Mouse (Mus musculus) MEL (cell line): ENCODE data around the gene Btd. TPM values are rescaled to one million over a fixed set of nuclear protein-coding genes. Genes with fewer than 3 reads are reported as not detected.

ENCODE experiments used
- DNase-seq: peaks from one replicate; pipeline ENCODE4 v3.0.0; 2011; ENCODE audit warnings: low read depth, low spot score
- H3K27ac ChIP-seq: 2 replicates; pipeline ENCODE4 v1.5.1; 2012; ENCODE audit warnings: low read depth, mild to moderate bottlenecking, control low read depth, low read length, moderate library complexity; ENCODE audit not compliant: control insufficient read depth
- H3K27me3 ChIP-seq, 2 experiments: fragments of 150-350 bp in 1 of 2; sonication (generic) in 1 of 2; 2 replicates each; pipeline ENCODE4 v1.6.1; 2012; ENCODE audit warnings: low read length in 2 of 2, mild to moderate bottlenecking in 2 of 2, improper control_type of control experiment in 1 of 2, moderate library complexity in 1 of 2; ENCODE audit not compliant: insufficient read depth in 2 of 2, control insufficient read depth in 1 of 2
- H3K36me3 ChIP-seq, 2 experiments: 2 replicates each; pipeline ENCODE4 v1.6.1; 2012 to 2014; ENCODE audit warnings: low read length in 2 of 2, improper control_type of control experiment in 1 of 2, inconsistent platforms in 1 of 2, mild to moderate bottlenecking in 1 of 2; ENCODE audit not compliant: insufficient read depth in 2 of 2, control insufficient read depth in 1 of 2
- H3K4me1 ChIP-seq, 2 experiments: fragments of 150-350 bp in 1 of 2; sonication (generic) in 1 of 2; 2 replicates each; pipeline ENCODE4 v1.6.1; 2012; ENCODE audit warnings: low read length in 2 of 2, improper control_type of control experiment in 1 of 2, mild to moderate bottlenecking in 1 of 2; ENCODE audit not compliant: insufficient read depth in 2 of 2, control insufficient read depth in 1 of 2
- H3K4me3 ChIP-seq, 2 experiments: fragments of 150-350 bp in 1 of 2; sonication (generic) in 1 of 2; 2 replicates each; pipeline ENCODE4 v1.5.1; 2012; ENCODE audit warnings: low read depth in 2 of 2, low read length in 2 of 2, mild to moderate bottlenecking in 2 of 2, moderate library complexity in 2 of 2, control low read depth in 1 of 2, improper control_type of control experiment in 1 of 2; ENCODE audit not compliant: control insufficient read depth in 1 of 2, insufficient read depth in 1 of 2
- H3K79me2 ChIP-seq: 2 replicates; pipeline ENCODE4 v1.6.1; 2012; ENCODE audit warnings: mild to moderate bottlenecking, low read length, moderate library complexity; ENCODE audit not compliant: control insufficient read depth, poor library complexity, insufficient read depth
- H3K9ac ChIP-seq: 2 replicates; pipeline ENCODE4 v1.6.1; 2012; ENCODE audit warnings: low read depth, mild to moderate bottlenecking, control low read depth, low read length, moderate library complexity; ENCODE audit not compliant: control insufficient read depth, poor library complexity, severe bottlenecking
- H3K9me3 ChIP-seq: fragments of 150-350 bp; sonication (generic); replicated peaks from 2 replicates; pipeline ENCODE4 v1.6.1; 2012; ENCODE audit warnings: mild to moderate bottlenecking, low read length, improper control_type of control experiment, moderate library complexity; ENCODE audit not compliant: insufficient read depth
- BHLHE40 ChIP-seq: IDR thresholded peaks from 2 replicates; pipeline ENCODE4 v1.6.1; 2012; ENCODE audit warnings: low read depth, mild to moderate bottlenecking, inconsistent platforms, low read length, improper control_type of control experiment, borderline replicate concordance
- CHD1 ChIP-seq: IDR thresholded peaks from 2 replicates; pipeline ENCODE4 v1.6.1; 2012; ENCODE audit warnings: low read depth, mild to moderate bottlenecking, inconsistent platforms, low read length, improper control_type of control experiment
- CHD2 ChIP-seq: IDR thresholded peaks from 2 replicates; pipeline ENCODE4 v1.6.1; 2011; ENCODE audit warnings: low read length, improper control_type of control experiment
- E2F4 ChIP-seq: IDR thresholded peaks from 2 replicates; pipeline ENCODE4 v1.6.1; 2011; ENCODE audit warnings: low read depth, low read length, improper control_type of control experiment, borderline replicate concordance
- ELF1 ChIP-seq: IDR thresholded peaks from 2 replicates; pipeline ENCODE4 v1.6.1; 2014; ENCODE audit warnings: low read depth, mild to moderate bottlenecking, inconsistent platforms, low read length, improper control_type of control experiment, moderate library complexity
- GABPA ChIP-seq: IDR thresholded peaks from 2 replicates; pipeline ENCODE4 v1.6.1; 2012; ENCODE audit warnings: low read depth, mild to moderate bottlenecking, inconsistent platforms, low read length, improper control_type of control experiment, moderate library complexity
- MAX ChIP-seq: IDR thresholded peaks from 2 replicates; pipeline ENCODE4 v1.6.1; 2011; ENCODE audit warnings: low read length, improper control_type of control experiment
- MXI1 ChIP-seq: IDR thresholded peaks from 2 replicates; pipeline ENCODE4 v1.6.1; 2011; ENCODE audit warnings: mild to moderate bottlenecking, low read depth, low read length, improper control_type of control experiment
- NELFE ChIP-seq: IDR thresholded peaks from 2 replicates; pipeline ENCODE4 v1.6.1; 2011; ENCODE audit warnings: low read depth, low read length, improper control_type of control experiment
- NRF1 ChIP-seq: IDR thresholded peaks from 2 replicates; pipeline ENCODE4 v1.6.1; 2014; ENCODE audit warnings: low read depth, mild to moderate bottlenecking, inconsistent platforms, low read length, improper control_type of control experiment, moderate library complexity; ENCODE audit not compliant: poor library complexity, insufficient read depth, severe bottlenecking
- POLR2AphosphoS5 ChIP-seq: IDR thresholded peaks from 2 replicates; pipeline ENCODE4 v1.6.1; 2012; ENCODE audit warnings: low read depth, borderline replicate concordance, mild to moderate bottlenecking, inconsistent platforms, low read length, moderate library complexity, mixed read lengths
- RAD21 ChIP-seq: IDR thresholded peaks from 2 replicates; pipeline ENCODE4 v1.6.1; 2011; ENCODE audit warnings: mild to moderate bottlenecking, low read depth, low read length, improper control_type of control experiment
- SMC3 ChIP-seq: IDR thresholded peaks from 2 replicates; pipeline ENCODE4 v1.6.1; 2011; ENCODE audit warnings: low read depth, low read length, improper control_type of control experiment
- UBTF ChIP-seq: IDR thresholded peaks from 2 replicates; pipeline ENCODE4 v1.6.1; 2012; ENCODE audit warnings: low read depth, mild to moderate bottlenecking, inconsistent platforms, low read length, improper control_type of control experiment, moderate library complexity, borderline replicate concordance; ENCODE audit not compliant: insufficient read depth
- USF1 ChIP-seq: IDR thresholded peaks from 2 replicates; pipeline ENCODE4 v1.6.1; 2014; ENCODE audit warnings: low read depth, mild to moderate bottlenecking, inconsistent platforms, low read length, improper control_type of control experiment, moderate library complexity
- ZC3H11A ChIP-seq: IDR thresholded peaks from 2 replicates; pipeline ENCODE4 v1.6.1; 2012; ENCODE audit warnings: low read depth, mild to moderate bottlenecking, inconsistent platforms, low read length, improper control_type of control experiment
- ZNF384 ChIP-seq: IDR thresholded peaks from 2 replicates; pipeline ENCODE4 v1.6.1; 2012; ENCODE audit warnings: low read depth, mild to moderate bottlenecking, inconsistent platforms, low read length, improper control_type of control experiment
- polyA plus RNA-seq, 2 experiments: library from polyadenylated mRNA; stranded (reverse) in 1 of 2; unstranded in 1 of 2; fragments of >175 nt in 1 of 2; fragments of >200 nt in 1 of 2; gene quantifications; 2 replicates each; pipeline versions ENCODE4 v1.2.1 to v1.2.4; 2012; ENCODE audit warnings: low replicate concordance in 2 of 2, low read depth in 1 of 2; ENCODE audit not compliant: insufficient read length in 2 of 2, insufficient read depth in 1 of 2, missing spikeins in 1 of 2
- total RNA-seq: library from RNA; depleted of rRNA; stranded (reverse); fragments of 300-350 nt; gene quantifications from 2 replicates; pipeline ENCODE4 v1.2.3, GENCODE M21; 2012

Gene Btd
- total and polyA plus RNA-seq, 3 experiments, result 7.2 to 12.9 TPM; not detected in 1

GRCm38 (mm10) chr14:31664903-31665565 lies 24.2 kb downstream of the Btd start (continued):
- TF ChIP-seq MAX (no peak; the same call in 1 of the 2 replicates), BHLHE40 (no peak)

- peak overlapping the region; percentile 47 for H3K9ac ChIP-seq
- no peak overlapping the region; a peak in 2 of 4 replicates for H3K4me3 ChIP-seq
- H3K27ac ChIP-seq, result peak overlapping the region; percentile 89
- H3K4me1 ChIP-seq, result peaks cover 22 to 43% of the 10 kb centered on the region in 2 experiments
- H3K9me3 ChIP-seq, result no peaks in the 10 kb centered on the region
- H3K36me3 ChIP-seq, result peaks cover 0 to 33% of the 10 kb centered on the region in 2 experiments; a peak in 3 of 4 replicates
- no peaks in the 10 kb centered on the region for H3K79me2 ChIP-seq
- TF ChIP-seq UBTF, result no peak
- no peak for TF ChIP-seq CHD2
- TF ChIP-seq CHD1, result no peak
- TF ChIP-seq NELFE, result no peak
- no peak for TF ChIP-seq ZC3H11A
- no peak for TF ChIP-seq ELF1
- TF ChIP-seq MAX, result no peak
- TF ChIP-seq ZNF384, result no peak
- TF ChIP-seq NRF1, result no peak
- no peak for TF ChIP-seq MXI1
- no peak for TF ChIP-seq GABPA
- no peak for TF ChIP-seq E2F4
- DNase-seq, result no peak
- H3K27me3 ChIP-seq, result no peaks in the 10 kb centered on the region
Observed at GRCm38 (mm10) chr14:31665566-31665940, 24.7 kb downstream of the Btd start.

GRCm38 (mm10) chr14:31666931-31667705 lies 26.3 kb downstream of the Btd start:
- no peak for TF ChIP-seq RAD21
- no peak for TF ChIP-seq SMC3
- TF ChIP-seq USF1, result no peak
- no peak for TF ChIP-seq POLR2AphosphoS5
- Histone ChIP-seq H3K27ac (no peak overlapping the region), H3K9me3 (no peaks in the 10 kb centered on the region), H3K9ac (no peak overlapping the region), H3K79me2 (no peaks in the 10 kb centered on the region), H3K27me3 (no peaks in the 10 kb centered on the region), H3K4me1 (peaks cover 22 to 43% of the 10 kb centered on the region in 2 experiments), H3K36me3 (peaks cover 0 to 33% of the 10 kb centered on the region in 2 experiments; a peak in 3 of 4 replicates), H3K4me3 (no peak overlapping the region)
- DNase-seq, result no peak
